Mouse (Mus musculus) embryo, embryonic 9.5 days (tissue): ENCODE results near the gene Myh14.

ENCODE experiments used
- DNase-seq: peaks from one replicate; pipeline ENCODE4 v3.0.0-alpha.2; 2017; ENCODE audit errors: extremely low spot score

Myh14 gene

GRCm38 (mm10) chr7:44598336-44598735 lies 72.3 kb downstream of the Myh14 start:
- no peak for DNase-seq

- no peak for DNase-seq
These were observed 73.0 kb downstream of the Myh14 start for GRCm38 (mm10) chr7:44597666-44598065.

- DNase-seq, result no peak
These were observed 73.6 kb downstream of the Myh14 start for GRCm38 (mm10) chr7:44596996-44597538.

- DNase-seq, result no peak
These were observed 74.6 kb downstream of the Myh14 start for GRCm38 (mm10) chr7:44596051-44596450.

- DNase-seq, result no peak
These were observed 75.5 kb downstream of the Myh14 start for GRCm38 (mm10) chr7:44595131-44595561.

- no peak for DNase-seq
These were observed 76.4 kb downstream of the Myh14 start for GRCm38 (mm10) chr7:44594291-44594690.

GRCm38 (mm10) chr7:44593775-44594174 lies 76.9 kb downstream of the Myh14 start:
- peak; percentile 93 for DNase-seq

- DNase-seq, result no peak
These were observed 77.6 kb downstream of the Myh14 start for GRCm38 (mm10) chr7:44593051-44593450.

- no peak for DNase-seq
These were observed 79.1 kb downstream of the Myh14 start for GRCm38 (mm10) chr7:44591348-44592116.

GRCm38 (mm10) chr7:44590402-44591347 lies 80.0 kb downstream of the Myh14 start, which contains the start of gene Kcnc3:
TSS of gene Kcnc3 (plus strand) at chr7:44590664.
- peak; percentile 98 for DNase-seq

- no peak for DNase-seq
These were observed 80.7 kb downstream of the Myh14 start for GRCm38 (mm10) chr7:44589946-44590345.

GRCm38 (mm10) chr7:44589149-44589548 lies 81.5 kb downstream of the Myh14 start:
- DNase-seq, result peak; percentile 88

- DNase-seq, result no peak
These were observed 82.3 kb downstream of the Myh14 start for GRCm38 (mm10) chr7:44588338-44588737.

GRCm38 (mm10) chr7:44587676-44588075 lies 83.0 kb downstream of the Myh14 start:
- DNase-seq, result no peak

GRCm38 (mm10) chr7:44586930-44587329 lies 83.7 kb downstream of the Myh14 start:
- peak; percentile 85 for DNase-seq

GRCm38 (mm10) chr7:44586518-44586917 lies 84.1 kb downstream of the Myh14 start:
- DNase-seq, result no peak

GRCm38 (mm10) chr7:44585606-44586005 lies 85.0 kb downstream of the Myh14 start:
- no peak for DNase-seq

- DNase-seq, result no peak
These were observed 85.7 kb downstream of the Myh14 start for GRCm38 (mm10) chr7:44584921-44585320.

- DNase-seq, result no peak
These were observed 86.3 kb downstream of the Myh14 start for GRCm38 (mm10) chr7:44584265-44584804.

- DNase-seq, result no peak
These were observed 87.5 kb downstream of the Myh14 start for GRCm38 (mm10) chr7:44583146-44583545.

- no peak for DNase-seq
These were observed 87.9 kb downstream of the Myh14 start for GRCm38 (mm10) chr7:44582709-44583108.

- no peak for DNase-seq
These were observed 89.0 kb downstream of the Myh14 start for GRCm38 (mm10) chr7:44581637-44582036.
